Mouse (Mus musculus) hindbrain, embryonic 12.5 days (tissue): Measurements from ENCODE around the gene Gstp1. TPM values are rescaled to one million over a fixed set of nuclear protein-coding genes. Genes with fewer than 3 reads are reported as not detected.

Experiments used
- ATAC-seq: fragments of 200-750 bp; cut with Nextera tagmentation; 2 replicates; pipeline ENCODE4 v1.8.0; 2017; ENCODE audit warnings: moderate TSS enrichment; ENCODE audit not compliant: low FRiP score
- H3K27ac ChIP-seq: fragments of 300-500 bp; sonication (generic); 2 replicates; pipeline ENCODE4 v1.5.1; 2016; ENCODE audit warnings: mild to moderate bottlenecking
- H3K27me3 ChIP-seq: fragments of 300-500 bp; sonication (generic); 2 replicates; pipeline ENCODE4 v1.6.1; 2016; ENCODE audit warnings: mild to moderate bottlenecking
- H3K36me3 ChIP-seq: fragments of 300-500 bp; sonication (generic); 2 replicates; pipeline ENCODE4 v1.6.1; 2016; ENCODE audit warnings: mild to moderate bottlenecking
- H3K4me1 ChIP-seq: fragments of 300-500 bp; sonication (generic); 2 replicates; pipeline ENCODE4 v1.6.1; 2016
- H3K4me2 ChIP-seq: fragments of 300-500 bp; sonication (generic); replicated peaks from 2 replicates; pipeline ENCODE4 v1.6.1; 2016; ENCODE audit warnings: mild to moderate bottlenecking
- H3K4me3 ChIP-seq: fragments of 300-500 bp; sonication (generic); 2 replicates; pipeline ENCODE4 v1.5.1; 2016; ENCODE audit warnings: mild to moderate bottlenecking
- H3K9ac ChIP-seq: fragments of 300-500 bp; sonication (generic); 2 replicates; pipeline ENCODE4 v1.6.1; 2016; ENCODE audit warnings: mild to moderate bottlenecking, moderate library complexity
- H3K9me3 ChIP-seq: fragments of 300-500 bp; sonication (generic); replicated peaks from 2 replicates; pipeline ENCODE4 v1.6.1; 2016; ENCODE audit warnings: mild to moderate bottlenecking
- WGBS: fragments of 180-500 bp; shearing (Covaris S2); methylation state at CpG from one replicate; pipeline ENCODE4 v1.1.7; 2016; 5-methylcytosine and 5-hydroxymethylcytosine counted together
- polyA plus RNA-seq: library from polyadenylated mRNA; unstranded; fragments of >200 nt; fragmentation: Nextera tagmentation; extraction: Ambion mirVana; gene quantifications from 2 replicates; pipeline ENCODE4 v1.2.1, GENCODE M21; 2016

Gstp1 gene
- polyA plus RNA-seq, 1 experiment from 2014 or later = 360 TPM

GRCm38 (mm10) chr19:3992416-3992815 is 45.4 kb downstream of the Gstp1 start, which contains the start of gene Tbx10:
Tbx10 (plus strand) TSS chr19:3992752.
- no peak within 1 kb of the TSS for H3K27ac ChIP-seq
- H3K4me1 ChIP-seq = peaks cover 4% of the 10 kb centered on the region; the same call in 1 of the 2 replicates
- H3K4me2 ChIP-seq = no peak within 1 kb of the TSS
- H3K36me3 ChIP-seq = no peaks in the 10 kb centered on the region
- no peaks in the 10 kb centered on the region for H3K27me3 ChIP-seq
- no peak for ATAC-seq
- no peaks in the 10 kb centered on the region for H3K9me3 ChIP-seq
- WGBS = 49% methylated on average over 5 of the region's 5 CpGs
- H3K9ac ChIP-seq = no peak within 1 kb of the TSS; the same call in 1 of the 2 replicates
- H3K4me3 ChIP-seq = no peak within 1 kb of the TSS

- 80% methylated on average over 3 of the region's 3 CpGs for WGBS
- Histone ChIP-seq H3K4me1 (peaks cover 4% of the 10 kb centered on the region; the same call in 1 of the 2 replicates), H3K27ac (no peak overlapping the region), H3K36me3 (no peaks in the 10 kb centered on the region), H3K9me3 (no peaks in the 10 kb centered on the region), H3K4me2 (no peak overlapping the region), H3K9ac (no peak overlapping the region), H3K4me3 (no peak overlapping the region), H3K27me3 (no peaks in the 10 kb centered on the region)
- ATAC-seq = no peak
These were observed 45.8 kb downstream of the Gstp1 start for GRCm38 (mm10) chr19:3991966-3992365.

GRCm38 (mm10) chr19:3991562-3991961 is 46.2 kb downstream of the Gstp1 start:
- Histone ChIP-seq H3K4me2 (no peak overlapping the region), H3K27ac (no peak overlapping the region)
- WGBS = 95% methylated on average over 3 of the region's 3 CpGs

GRCm38 (mm10) chr19:3990804-3991203 is 47.0 kb downstream of the Gstp1 start:
- no peaks in the 10 kb centered on the region for H3K36me3 ChIP-seq
- no peak overlapping the region for H3K4me2 ChIP-seq
- 36% methylated on average over 6 of the region's 6 CpGs for WGBS
- no peak for ATAC-seq
- H3K9me3 ChIP-seq = no peaks in the 10 kb centered on the region
- no peaks in the 10 kb centered on the region for H3K27me3 ChIP-seq
- H3K4me1 ChIP-seq = peaks cover 12% of the 10 kb centered on the region
- H3K4me3 ChIP-seq = no peak overlapping the region
- peak overlapping the region; percentile 17; the same call in 1 of the 2 replicates for H3K27ac ChIP-seq
- 0 out of 2 replicates have a peak overlapping the region, but pooled peaks have one; percentile 13 for H3K9ac ChIP-seq

More at GRCm38 (mm10) chr19:3991562-3991961, 46.2 kb downstream of the Gstp1 start:
- Histone ChIP-seq H3K9me3 (no peaks in the 10 kb centered on the region), H3K4me1 (peaks cover 5% of the 10 kb centered on the region), H3K36me3 (no peaks in the 10 kb centered on the region), H3K4me3 (no peak overlapping the region), H3K9ac (no peak overlapping the region), H3K27me3 (no peaks in the 10 kb centered on the region)
- no peak for ATAC-seq

GRCm38 (mm10) chr19:3988750-3989149 is 49.0 kb downstream of the Gstp1 start:
- Histone ChIP-seq H3K27me3 (no peaks in the 10 kb centered on the region), H3K4me2 (no peak overlapping the region), H3K27ac (no peak overlapping the region), H3K9ac (no peak overlapping the region), H3K9me3 (no peaks in the 10 kb centered on the region), H3K4me1 (peaks cover 28% of the 10 kb centered on the region), H3K36me3 (no peaks in the 10 kb centered on the region), H3K4me3 (no peak overlapping the region)
- ATAC-seq = no peak
- 90% methylated on average over 4 of the region's 4 CpGs for WGBS

- Histone ChIP-seq H3K4me2 (no peak overlapping the region), H3K36me3 (no peaks in the 10 kb centered on the region), H3K27ac (no peak overlapping the region), H3K4me3 (no peak overlapping the region), H3K4me1 (peaks cover 35% of the 10 kb centered on the region), H3K9me3 (no peaks in the 10 kb centered on the region), H3K27me3 (no peaks in the 10 kb centered on the region), H3K9ac (no peak overlapping the region)
- ATAC-seq = no peak
- 89% methylated on average over 14 of the region's 14 CpGs for WGBS
These were observed 49.7 kb downstream of the Gstp1 start for GRCm38 (mm10) chr19:3988066-3988465.

- no peaks in the 10 kb centered on the region for H3K36me3 ChIP-seq
- H3K27ac ChIP-seq = no peak within 1 kb of the TSS
- no peaks in the 10 kb centered on the region for H3K9me3 ChIP-seq
- peaks cover 35% of the 10 kb centered on the region for H3K4me1 ChIP-seq
- H3K4me3 ChIP-seq = no peak within 1 kb of the TSS
- WGBS = 19% methylated on average over 8 of the region's 8 CpGs
- H3K9ac ChIP-seq = no peak within 1 kb of the TSS; the same call in 1 of the 2 replicates
- H3K27me3 ChIP-seq = no peaks in the 10 kb centered on the region
- H3K4me2 ChIP-seq = 0 out of 2 replicates have a peak within 1 kb of the TSS, but pooled peaks have one; percentile 8
- ATAC-seq = no peak
These were observed 51.5 kb downstream of the Gstp1 start, which contains the start of gene Acy3 for GRCm38 (mm10) chr19:3986334-3986733. Acy3 (plus strand) TSS chr19:3986570.

Other genes with a start within 250 kb of the Gstp1 start
- gene Chka, start 186.2 kb downstream of the Gstp1 start, polyA plus RNA-seq = 63.2 and 66.8 TPM in 2 replicates
- 24.9 and 29.9 TPM in 2 replicates for gene Tcirg1, start 130.9 kb downstream of the Gstp1 start, polyA plus RNA-seq
- gene Ndufs8, start 125.2 kb downstream of the Gstp1 start, polyA plus RNA-seq = 180 and 207 TPM in 2 replicates
- 1.0 and 1.2 TPM in 2 replicates for gene Aldh3b1, start 108.2 kb downstream of the Gstp1 start, polyA plus RNA-seq
- gene Unc93b1, start 102.8 kb downstream of the Gstp1 start, polyA plus RNA-seq = 8.1 and 8.5 TPM in 2 replicates
- gene Aldh3b3, start 79.3 kb downstream of the Gstp1 start, polyA plus RNA-seq = not detected in 2 replicates
- gene Aldh3b2, start 65.7 kb downstream of the Gstp1 start, polyA plus RNA-seq = 0.96 and 1.2 TPM in 2 replicates
- gene Acy3, start 51.4 kb downstream of the Gstp1 start, polyA plus RNA-seq = 2.4 and 2.6 TPM in 2 replicates
- gene Tbx10, start 45.2 kb downstream of the Gstp1 start, polyA plus RNA-seq = 0.35 and 0.47 TPM in 2 replicates
- gene Nudt8, start 37.4 kb downstream of the Gstp1 start, polyA plus RNA-seq = 18.7 and 18.9 TPM in 2 replicates
- 3.2 and 4.2 TPM in 2 replicates for gene Gm49405, start 37.4 kb downstream of the Gstp1 start, polyA plus RNA-seq
- gene Doc2g, start 34.7 kb downstream of the Gstp1 start, polyA plus RNA-seq = 4.4 and 5.8 TPM in 2 replicates
- gene Ndufv1, start 25.2 kb downstream of the Gstp1 start, polyA plus RNA-seq = 187 and 188 TPM in 2 replicates
- gene Gstp2, start 8.0 kb upstream of the Gstp1 start, polyA plus RNA-seq = 1.5 and 8.3 TPM in 2 replicates
- not detected in 2 replicates for gene Gstp3, start 21.6 kb upstream of the Gstp1 start, polyA plus RNA-seq
- not detected in 2 replicates for gene Cabp2, start 43.6 kb upstream of the Gstp1 start, polyA plus RNA-seq
- gene Cdk2ap2, start 59.2 kb upstream of the Gstp1 start, polyA plus RNA-seq = 65.6 and 76.9 TPM in 2 replicates
- 19.6 and 24.4 TPM in 2 replicates for gene Pitpnm1, start 62.0 kb upstream of the Gstp1 start, polyA plus RNA-seq
- 68.8 and 71.3 TPM in 2 replicates for gene Aip, start 87.9 kb upstream of the Gstp1 start, polyA plus RNA-seq
- 0.05 TPM in 1 of 2 replicates, not detected in the other for gene Gpr152, start 101.8 kb upstream of the Gstp1 start, polyA plus RNA-seq
- 0.16 and 0.39 TPM in 2 replicates for gene Cabp4, start 106.0 kb upstream of the Gstp1 start, polyA plus RNA-seq
- gene Coro1b, start 110.6 kb upstream of the Gstp1 start, polyA plus RNA-seq = 128 and 131 TPM in 2 replicates
- 1.0 and 1.2 TPM in 2 replicates for gene Ptprcap, start 115.6 kb upstream of the Gstp1 start, polyA plus RNA-seq
- 64.8 and 68.2 TPM in 2 replicates for gene Rps6kb2, start 125.4 kb upstream of the Gstp1 start, polyA plus RNA-seq
- 4.7 and 5.0 TPM in 2 replicates for gene Carns1, start 137.5 kb upstream of the Gstp1 start, polyA plus RNA-seq
- gene Tbc1d10c, start 153.3 kb upstream of the Gstp1 start, polyA plus RNA-seq = 0.58 and 1.0 TPM in 2 replicates
- 662 and 684 TPM in 2 replicates for gene Ppp1ca, start 154.1 kb upstream of the Gstp1 start, polyA plus RNA-seq
- 30.5 and 31.2 TPM in 2 replicates for gene Rad9a, start 163.7 kb upstream of the Gstp1 start, polyA plus RNA-seq
- gene Clcf1, start 176.3 kb upstream of the Gstp1 start, polyA plus RNA-seq = 2.1 and 2.8 TPM in 2 replicates
- not detected in 2 replicates for gene AC109138.7, start 176.4 kb upstream of the Gstp1 start, polyA plus RNA-seq
- gene Pold4, start 193.9 kb upstream of the Gstp1 start, polyA plus RNA-seq = 16.2 and 17.2 TPM in 2 replicates
- 10.1 and 10.4 TPM in 2 replicates for gene Ssh3, start 231.2 kb upstream of the Gstp1 start, polyA plus RNA-seq
- 17.5 and 22.1 TPM in 2 replicates for gene Ankrd13d, start 245.2 kb upstream of the Gstp1 start, polyA plus RNA-seq